Comparison of ENCODE assay signal across 27 mouse cellular contexts in genomic region chr7:71873817-71874216, GRCm38 (mm10).
"Had no signal": no experiment of that assay in that cellular context is flagged by ENCODE, and none has a peak within 500 bp of the region (broad histone marks: within the 10 kb centered on the region; RNA-seq: fewer than 3 reads in every experiment).

No protein-coding gene starts in this region.

- H3K4me1 ChIP-seq: hindbrain, embryonic 10.5 days; hindbrain, embryonic 12.5 days; intestine, embryonic 15.5 days; kidney, embryonic 15.5 days; limb, embryonic 13.5 days; limb, embryonic 15.5 days; liver, embryonic 12.5 days had no signal

- ATAC-seq: hindbrain, embryonic 16.5 days; inflammation-experienced regulatory T-cells, adult 6 months; intestine, embryonic 15.5 days; intestine, postnatal 0 days; liver, embryonic 12.5 days had no signal

- H3K27me3 ChIP-seq: heart, embryonic 13.5 days; heart, embryonic 15.5 days; hindbrain, embryonic 12.5 days; intestine, embryonic 15.5 days; kidney, embryonic 15.5 days; limb, embryonic 15.5 days; liver, embryonic 12.5 days had no signal

- DNase-seq: gastrocnemius, postnatal 14 days; gastrocnemius, postnatal 36 days; heart, adult 2 months; heart, postnatal 14 days; heart, postnatal 4 days; kidney, adult 18-20 months; kidney, adult 9 months; kidney, postnatal 14 days; kidney, postnatal 36 days; layer of hippocampus, adult 9-11 months; layer of hippocampus, postnatal 36 days; left cerebral cortex, postnatal 4 days had no signal

- H3K9me3 ChIP-seq: heart, embryonic 13.5 days; heart, embryonic 15.5 days; hindbrain, embryonic 10.5 days; hindbrain, embryonic 12.5 days; intestine, embryonic 15.5 days; kidney, embryonic 15.5 days; limb, embryonic 13.5 days; limb, embryonic 15.5 days; liver, embryonic 12.5 days had no signal

- H3K4me3 ChIP-seq: heart, adult 2 months; heart, embryonic 13.5 days; heart, embryonic 15.5 days; hindbrain, embryonic 10.5 days; hindbrain, embryonic 12.5 days; intestine, embryonic 15.5 days; kidney, embryonic 15.5 days; limb, embryonic 13.5 days; limb, embryonic 15.5 days; liver, embryonic 12.5 days had no signal

- H3K4me2 ChIP-seq: heart, embryonic 11.5 days; heart, embryonic 13.5 days; heart, embryonic 15.5 days; hindbrain, embryonic 12.5 days; hindbrain, embryonic 14.5 days; intestine, embryonic 15.5 days; kidney, embryonic 15.5 days; limb, embryonic 13.5 days; limb, embryonic 15.5 days; liver, embryonic 12.5 days had no signal

- H3K36me3 ChIP-seq: heart, embryonic 13.5 days; heart, embryonic 15.5 days; hindbrain, embryonic 10.5 days; hindbrain, embryonic 12.5 days; intestine, embryonic 15.5 days; kidney, embryonic 15.5 days; limb, embryonic 13.5 days; limb, embryonic 15.5 days; liver, embryonic 12.5 days had no signal

- H3K27ac ChIP-seq: heart, adult 2 months; heart, embryonic 13.5 days; heart, embryonic 15.5 days; hindbrain, embryonic 10.5 days; hindbrain, embryonic 12.5 days; hindbrain, embryonic 14.5 days; intestine, embryonic 15.5 days; kidney, embryonic 15.5 days; kidney, postnatal 0 days; limb, embryonic 13.5 days; limb, embryonic 15.5 days; liver, embryonic 12.5 days had no signal

- H3K9ac ChIP-seq: heart, embryonic 13.5 days; heart, embryonic 15.5 days; hindbrain, embryonic 12.5 days; hindbrain, embryonic 14.5 days; intestine, embryonic 15.5 days; kidney, embryonic 15.5 days; limb, embryonic 13.5 days; limb, embryonic 15.5 days; liver, embryonic 12.5 days had no signal
